Mouse (Mus musculus) lung, postnatal 0 days (tissue): ENCODE measurements at regions not wholly inside any gene's neighbourhood (a gene's known extent, or its start where the extent isn't known, plus 50 kb on each side); places are given as distances from the start of the nearest gene placed in this dataset.

ENCODE experiments used
- CTCF ChIP-seq: IDR thresholded peaks from 2 replicates; pipeline ENCODE4 v1.5.1; 2016; ENCODE audit warnings: antibody characterized with exemption, mild to moderate bottlenecking
- EP300 ChIP-seq: IDR thresholded peaks from 2 replicates; pipeline ENCODE4 v1.6.1; 2016; ENCODE audit warnings: antibody characterized with exemption, mild to moderate bottlenecking, control low read depth

GRCm38 (mm10) chr9:120718812-120719211 is 147.6 kb downstream of the Rpl14 start:
- TF ChIP-seq EP300 (no peak), CTCF (no peak)
